Mouse (Mus musculus) NIH3T3 (cell line): ENCODE data around the gene Usp1.
"Not testable (repeated sequence)": the region's sequence is repeated elsewhere in the genome, so short reads cannot be mapped to it uniquely, and the experiment has no call there.

Experiments used
- DNase-seq: peaks from one replicate; pipeline ENCODE4 v3.0.0-alpha.2; 2012; ENCODE audit warnings: low read depth

The Usp1 gene

DNA sequence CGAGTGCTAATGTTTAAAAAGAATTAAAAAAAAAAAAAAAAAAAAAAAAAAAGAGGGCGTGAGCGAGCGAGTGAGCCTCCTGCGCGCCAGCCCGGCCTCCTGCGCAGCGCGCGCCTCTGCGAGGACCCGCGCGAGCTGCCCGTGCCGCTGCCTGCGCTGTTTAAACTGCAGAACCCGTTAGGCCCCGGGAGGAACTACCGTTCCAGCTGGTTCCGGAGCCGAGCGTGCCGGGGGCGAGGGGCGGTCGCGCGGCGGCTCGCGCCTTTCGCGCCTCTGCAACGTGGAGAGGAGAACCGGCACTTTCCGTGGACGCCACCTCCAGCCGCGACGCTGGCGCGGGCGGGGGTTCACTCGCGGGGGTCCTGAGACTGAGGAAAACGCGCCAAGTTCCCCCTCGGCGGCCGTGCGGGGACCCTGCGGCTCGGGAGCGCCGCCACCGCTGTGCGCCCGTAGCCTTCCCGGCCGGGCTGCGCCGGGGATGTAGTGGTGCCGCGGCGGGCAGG, at the start of gene Usp1:
Usp1 (plus strand) TSS at position 243 of the 503 bp plus-strand sequence.
- DNase-seq = no peak

DNA sequence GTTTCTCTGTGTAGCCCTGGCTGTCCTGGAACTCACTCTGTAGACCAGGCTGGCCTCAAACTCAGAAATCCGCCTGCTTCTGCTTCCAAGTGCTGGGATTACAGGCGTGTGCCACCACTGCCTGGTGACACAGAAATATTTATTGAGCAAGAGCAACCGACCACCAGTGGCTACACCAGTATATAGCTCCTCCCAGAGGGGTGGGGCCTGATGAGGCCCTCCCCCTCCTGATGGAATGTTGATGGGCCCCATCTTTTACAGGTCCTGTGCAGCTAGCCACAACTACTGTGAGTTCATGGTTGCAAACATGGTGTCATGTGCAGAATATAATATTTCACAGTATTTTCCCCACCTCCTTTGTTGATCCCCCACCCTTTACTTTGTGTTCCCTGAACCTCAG, 40.9 kb upstream of the Usp1 start:
- DNase-seq = no peak

DNA sequence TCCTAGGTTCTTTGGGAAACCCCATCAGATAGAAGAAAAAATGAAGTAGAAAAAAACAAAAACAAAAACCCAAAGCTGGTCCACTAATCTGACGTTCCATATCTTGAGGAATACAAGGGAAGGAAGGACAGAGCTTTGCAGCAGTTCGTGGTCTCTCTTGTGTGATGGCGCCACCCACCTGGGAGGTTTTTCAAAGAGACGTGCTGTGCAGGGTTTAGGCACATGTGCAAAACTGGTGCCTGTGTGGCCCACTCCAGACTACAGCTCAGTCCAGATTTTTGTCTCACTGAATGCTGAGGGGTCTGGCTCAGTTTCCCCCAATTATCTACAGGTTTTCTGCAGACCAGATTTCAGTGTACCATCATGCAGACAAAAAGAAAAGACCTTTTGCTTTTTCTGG, 37.2 kb upstream of the Usp1 start:
- no peak for DNase-seq

DNA sequence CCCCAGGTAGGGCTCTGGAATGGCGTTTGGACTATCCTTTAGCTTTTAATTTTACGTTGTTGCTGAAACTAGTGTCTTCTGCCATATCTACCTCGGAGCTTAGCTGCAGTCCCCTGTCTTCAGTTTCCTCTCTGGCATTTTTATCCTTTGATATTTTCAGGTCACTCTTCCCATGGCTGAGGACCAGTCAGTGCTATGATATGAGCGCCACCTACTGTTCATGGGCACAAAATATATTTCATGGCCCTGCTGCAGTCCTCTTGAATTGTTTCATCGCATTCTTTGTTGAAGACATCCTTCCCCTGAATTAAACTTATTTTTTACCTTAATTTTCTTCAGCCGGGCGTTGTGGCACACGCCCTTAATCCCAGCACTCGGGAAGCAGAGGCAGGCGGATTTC, 36.5 kb upstream of the Usp1 start:
- DNase-seq = peak; percentile 85

DNA sequence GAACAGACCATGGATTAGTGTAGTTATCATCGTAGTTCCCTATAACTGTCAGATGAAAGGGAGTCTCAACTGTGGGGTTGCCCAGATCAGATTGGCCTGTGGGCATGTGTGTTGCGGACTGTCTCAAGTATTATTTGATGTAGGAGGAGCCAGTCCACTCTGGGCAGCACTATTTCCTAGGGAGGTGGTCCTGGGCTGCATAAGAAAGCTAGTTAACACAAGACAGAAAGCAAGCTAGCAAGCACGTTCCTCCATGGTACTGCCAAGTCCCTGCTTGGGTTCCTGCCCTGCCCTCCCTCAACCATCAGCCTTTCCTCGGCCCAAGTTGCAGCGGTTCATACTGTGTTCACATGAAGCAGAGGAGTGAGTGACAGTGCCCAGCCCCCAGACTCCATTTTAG, 13.4 kb upstream of the Usp1 start:
- DNase-seq = no peak

DNA sequence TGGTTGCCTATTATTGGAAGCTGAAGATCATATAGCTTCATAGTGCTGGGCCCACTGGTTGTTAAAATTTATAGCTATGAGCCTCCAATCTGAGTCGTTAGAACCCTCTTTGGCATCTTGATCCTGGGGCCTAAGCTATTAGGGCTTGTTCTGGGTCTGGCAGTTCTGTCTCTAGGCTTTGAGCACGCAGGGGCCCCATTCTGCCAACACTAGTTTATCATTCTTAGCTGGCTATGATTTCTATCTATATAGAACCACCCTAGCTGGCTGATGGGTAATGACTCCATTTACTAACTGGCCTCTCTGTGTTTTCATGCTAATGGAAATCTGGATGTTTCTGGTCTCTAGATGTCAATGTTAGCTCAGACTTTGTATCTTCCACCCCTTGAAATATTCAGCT, 5.9 kb upstream of the Usp1 start:
- DNase-seq = no peak

DNA sequence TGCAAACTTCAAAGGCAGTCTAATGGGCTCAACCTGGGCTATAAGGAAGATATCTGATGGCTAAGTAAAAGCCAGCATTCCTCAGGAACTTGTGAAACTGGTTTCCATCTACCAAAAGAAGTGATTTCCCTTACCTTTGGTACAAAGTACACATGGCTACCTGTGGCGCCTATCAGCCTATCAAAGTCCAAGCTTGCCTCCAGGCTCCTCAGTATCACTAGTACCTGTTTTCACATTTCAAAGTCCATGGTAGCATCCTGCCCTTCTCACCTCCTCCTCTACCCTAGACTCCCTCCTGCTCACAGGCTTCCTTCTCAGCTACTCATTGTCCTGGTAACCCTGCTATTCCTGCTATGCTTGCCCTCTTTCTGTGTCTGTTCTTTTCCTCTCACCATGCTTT, 5.4 kb upstream of the Usp1 start:
- DNase-seq = no peak

DNA sequence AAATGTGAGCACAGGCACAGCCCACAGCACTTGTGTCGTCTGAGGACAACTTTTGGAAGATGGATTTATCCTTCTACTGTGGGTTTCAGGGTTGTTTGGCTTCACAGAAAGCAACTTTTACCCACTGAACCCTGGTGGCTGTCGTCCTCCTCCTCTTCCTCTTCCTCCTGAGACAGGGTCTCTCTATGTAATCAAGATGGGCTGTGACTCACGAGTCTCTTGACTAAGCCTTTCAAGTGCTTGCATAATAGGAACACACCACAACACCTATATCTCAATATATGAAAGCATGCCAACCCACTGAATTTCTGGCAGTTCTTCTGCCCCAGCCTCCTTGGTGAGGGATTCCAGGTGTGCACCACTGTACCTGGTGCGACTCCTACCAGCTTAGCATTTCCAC, 2.7 kb upstream of the Usp1 start:
- DNase-seq = no peak

DNA sequence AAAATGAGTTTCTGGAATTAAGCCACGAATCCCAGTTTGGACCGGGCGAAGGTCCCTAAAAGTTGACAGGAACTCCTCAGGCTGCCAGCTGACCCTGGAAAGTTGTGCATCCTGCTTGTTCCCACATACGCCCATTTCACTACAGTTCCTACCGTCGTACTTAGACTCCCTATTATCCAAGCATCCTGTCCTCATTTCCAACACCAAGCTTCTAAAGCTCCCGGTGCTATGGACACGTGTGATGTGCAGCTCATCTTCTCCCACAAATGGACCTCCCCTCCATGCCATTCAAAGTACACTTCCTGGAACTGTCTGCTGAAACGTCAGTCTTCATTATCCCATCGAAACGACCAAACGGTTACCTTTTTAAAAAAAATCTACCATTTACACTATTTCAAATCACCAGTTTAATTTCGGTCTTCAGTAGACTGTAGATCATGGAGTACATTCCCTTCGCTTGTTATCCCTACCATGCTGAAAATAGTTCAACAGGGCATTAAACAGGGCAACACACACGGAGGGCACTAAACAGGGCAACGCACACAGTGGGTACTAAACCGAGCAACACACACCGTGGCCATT, 1.5 kb upstream of the Usp1 start:
- peak; percentile 40 for DNase-seq

DNA sequence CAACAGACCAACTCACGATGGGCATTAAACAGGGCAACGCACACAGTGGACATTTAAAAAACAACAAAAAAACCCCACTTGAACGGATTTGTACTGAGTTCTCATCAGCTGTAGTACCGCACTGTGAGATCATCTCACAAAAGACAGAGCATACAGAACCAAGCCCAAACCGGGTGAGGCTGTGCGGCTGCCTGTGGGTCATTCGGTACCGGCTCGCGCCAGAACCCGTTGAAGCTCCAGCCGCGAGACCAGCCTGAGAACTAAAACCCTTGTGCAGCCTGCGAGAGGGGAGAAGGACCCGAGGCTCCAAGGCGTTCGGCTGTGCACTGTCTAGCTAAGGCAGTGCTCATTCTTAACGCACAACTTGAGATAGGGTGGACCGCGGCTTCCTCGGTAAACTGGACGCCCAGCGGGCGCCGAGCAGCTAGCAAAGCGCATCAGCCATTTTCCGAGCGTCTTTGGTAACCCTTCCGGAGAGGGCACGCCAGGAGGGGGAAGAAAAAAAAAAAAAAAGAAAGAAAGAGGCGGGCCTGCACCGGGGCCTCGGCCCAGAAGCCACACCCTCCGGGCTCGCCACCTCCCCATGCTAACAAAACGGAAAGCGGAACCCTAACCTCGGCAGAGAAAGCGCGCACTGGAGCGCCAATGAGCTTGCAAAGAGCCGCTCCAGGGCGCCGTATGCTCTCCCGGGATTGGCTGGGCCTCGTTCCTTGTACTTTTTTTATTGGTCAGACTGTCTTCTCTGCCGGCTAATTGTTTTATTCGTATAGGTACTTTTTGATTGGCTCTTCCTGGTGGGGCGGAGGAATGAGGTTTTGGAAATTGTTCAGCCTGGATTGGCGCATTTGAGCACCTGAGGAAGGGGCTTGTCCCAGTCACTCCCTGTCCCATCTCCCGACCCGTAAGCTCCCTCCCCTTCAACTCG, 705 bp upstream of the Usp1 start:
- peak; percentile 100 for DNase-seq

DNA sequence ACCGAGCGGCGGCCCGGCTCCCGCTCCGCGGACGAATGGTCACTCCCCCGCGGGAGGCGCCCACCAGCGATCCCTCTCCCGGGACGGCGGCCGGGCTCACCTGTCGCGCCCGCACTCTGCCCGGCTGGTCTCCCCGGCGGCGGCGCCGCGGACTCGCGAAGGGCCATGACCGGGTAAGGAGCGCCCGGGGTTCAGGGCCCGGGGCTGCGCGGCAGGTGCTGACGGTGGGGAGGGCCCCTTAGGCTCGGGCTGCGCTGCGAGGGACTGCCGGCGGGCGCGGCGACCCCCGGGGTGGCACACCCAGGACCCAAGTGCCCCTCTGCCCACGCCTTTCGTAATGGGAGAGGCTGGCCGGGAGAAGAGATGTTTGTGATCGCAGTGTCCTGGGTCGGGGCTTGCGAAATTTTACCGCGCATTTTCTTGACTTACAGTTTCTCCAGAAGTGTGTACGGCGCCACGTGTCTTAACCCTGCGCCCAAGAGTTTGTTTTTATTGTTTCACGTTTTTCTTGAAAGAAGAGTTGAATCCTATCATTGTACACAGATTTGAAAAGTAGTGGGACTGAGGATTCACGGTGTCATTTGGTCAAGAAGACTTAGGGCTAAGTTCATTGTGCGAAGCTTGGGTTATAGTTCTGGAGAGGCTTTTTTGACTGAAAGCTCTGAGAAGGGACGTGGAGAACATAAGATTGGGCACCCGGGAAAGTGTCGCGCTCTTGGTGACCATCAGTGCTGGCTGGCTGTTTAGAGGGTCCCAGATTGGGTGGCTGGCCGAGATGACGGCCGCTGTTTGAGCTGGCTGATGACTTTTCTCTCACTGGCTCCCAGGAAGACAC, 678 bp downstream of the Usp1 start:
- peak; percentile 66 for DNase-seq

DNA sequence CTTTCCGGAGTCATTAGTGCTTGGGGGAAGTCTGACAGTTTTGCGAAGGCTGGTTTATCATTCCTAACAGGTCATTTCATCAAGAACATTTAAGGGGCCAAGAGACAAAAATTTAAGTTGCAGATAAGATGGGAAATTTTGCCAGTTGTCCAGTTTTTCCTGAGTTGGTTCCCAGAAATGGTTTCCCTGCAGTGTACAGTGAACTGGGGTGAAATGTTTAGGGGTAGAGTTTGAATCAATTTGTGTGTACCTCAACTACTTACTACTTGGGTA, 1.2 kb downstream of the Usp1 start:
- DNase-seq = no peak

DNA sequence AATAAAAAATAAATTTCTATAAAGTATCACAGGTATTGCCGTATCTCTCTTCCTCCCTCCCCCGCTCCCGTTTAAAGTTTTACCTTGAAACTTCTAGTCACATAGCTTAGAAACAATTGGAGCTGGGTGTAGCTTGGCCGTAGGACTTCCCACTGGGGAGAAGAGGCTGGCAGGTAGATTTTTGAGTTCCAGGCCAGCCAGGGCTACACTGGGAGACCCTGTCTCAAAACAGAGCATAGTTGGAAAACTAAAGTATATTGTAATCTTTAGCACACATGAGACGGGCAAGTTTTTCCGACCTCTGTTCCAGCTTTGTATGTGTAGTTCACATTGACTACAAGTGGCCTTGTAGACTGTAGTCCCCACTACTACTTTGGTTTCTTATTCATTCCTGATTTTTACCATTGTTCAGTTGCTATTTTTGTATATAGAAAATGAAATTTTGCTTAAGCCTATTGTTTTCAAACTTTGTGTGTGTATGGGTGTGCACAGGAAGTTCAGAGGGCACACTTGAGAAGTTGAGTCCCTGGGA, 1.7 kb downstream of the Usp1 start:
- DNase-seq = no peak

DNA sequence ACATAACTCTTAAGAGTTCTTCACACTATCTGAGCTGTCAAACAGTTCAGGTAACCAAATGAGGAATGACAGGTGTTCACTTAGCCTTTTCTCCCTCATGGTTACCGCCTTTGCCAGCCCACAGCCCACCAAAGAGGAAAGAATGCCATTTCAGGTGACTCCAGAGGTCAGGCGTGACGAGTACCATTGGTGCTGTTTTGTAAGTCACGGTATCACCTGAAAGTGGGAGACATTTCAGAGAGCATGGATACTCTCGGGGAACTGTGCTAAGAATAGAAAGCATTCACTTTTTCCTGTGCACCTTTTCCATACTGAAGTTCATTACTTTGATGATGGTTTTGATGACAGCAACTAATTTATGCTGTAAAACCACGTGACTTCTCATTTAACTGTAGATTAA, 12.4 kb downstream of the Usp1 start:
- no peak for DNase-seq

DNA sequence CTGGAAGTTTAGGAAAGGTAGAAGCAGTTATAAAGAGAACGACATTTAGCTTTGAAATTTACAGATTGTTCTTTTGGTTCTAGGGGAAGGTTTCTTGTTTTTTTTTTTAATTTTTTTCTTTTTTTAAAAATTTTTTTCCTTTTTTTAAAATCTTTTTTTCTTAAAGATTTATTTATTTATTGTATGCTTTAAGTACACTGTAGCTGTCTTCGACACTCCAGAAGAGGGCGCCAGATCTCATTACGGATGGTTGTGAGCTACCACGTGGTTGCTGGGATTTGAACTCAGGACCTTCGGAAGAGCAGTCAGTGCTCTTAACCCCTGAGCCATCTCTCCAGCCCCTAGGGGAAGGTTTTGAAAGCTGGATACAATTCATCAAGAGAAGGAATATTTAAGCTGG, 14.6 kb downstream of the Usp1 start:
- DNase-seq = not testable (repeated sequence)

DNA sequence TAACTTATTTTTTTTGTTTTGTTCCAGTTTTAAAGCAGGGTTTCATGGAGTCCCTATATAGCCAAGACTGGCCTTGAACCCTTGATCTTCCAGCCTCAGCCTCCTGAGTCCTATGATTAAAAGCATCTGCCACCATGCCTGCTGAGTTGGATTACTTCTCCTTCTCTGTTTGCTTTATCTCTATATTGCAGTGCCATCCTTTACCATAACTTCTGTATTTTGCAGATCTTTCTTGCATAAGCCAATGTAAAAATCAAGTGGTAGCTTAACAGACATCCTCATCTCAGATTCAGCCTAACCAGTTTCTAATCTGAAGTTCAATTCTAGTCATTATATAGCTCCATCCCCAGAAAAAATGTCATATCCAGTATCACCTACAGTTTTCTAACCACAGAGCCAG, 27.0 kb downstream of the Usp1 start:
- no peak for DNase-seq

DNA sequence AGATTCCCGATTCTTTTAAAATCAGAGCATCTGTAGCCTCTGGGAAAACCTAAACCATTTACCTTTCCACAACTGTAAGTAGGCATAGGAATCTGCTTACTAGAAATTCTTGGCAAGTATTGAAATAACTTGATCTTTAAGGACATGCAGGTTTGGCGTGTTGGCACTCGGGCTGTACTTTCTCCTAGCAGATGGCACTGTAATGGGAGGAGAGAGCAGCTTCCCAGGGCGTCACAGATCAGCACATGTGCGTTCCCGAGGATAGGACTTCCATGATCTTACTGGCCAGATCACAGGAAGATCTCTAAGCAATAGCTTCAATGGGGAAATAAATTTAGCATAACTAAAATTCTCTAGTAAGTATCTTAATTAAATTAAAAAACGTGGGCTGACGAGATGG, 32.4 kb downstream of the Usp1 start:
- DNase-seq = no peak

DNA sequence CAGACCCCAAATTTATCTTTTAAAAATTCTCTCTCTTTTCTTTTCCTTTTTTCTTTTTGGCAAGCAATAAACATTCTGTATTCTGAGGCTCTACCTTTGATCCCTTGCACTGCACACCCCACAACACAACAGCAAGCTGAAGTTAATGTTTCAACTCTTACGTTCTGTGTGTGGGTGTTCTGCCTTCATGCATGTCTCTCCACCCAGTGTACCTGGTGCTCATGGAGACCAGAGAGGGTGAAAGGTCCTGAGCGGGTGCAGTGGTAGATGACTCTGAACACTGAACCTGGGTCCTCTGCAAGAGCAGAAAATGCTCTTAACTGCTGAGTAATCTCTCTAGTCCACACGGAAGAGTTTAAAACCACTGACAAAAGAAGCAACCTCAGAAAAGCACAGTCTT, 36.6 kb downstream of the Usp1 start:
- DNase-seq = no peak

DNA sequence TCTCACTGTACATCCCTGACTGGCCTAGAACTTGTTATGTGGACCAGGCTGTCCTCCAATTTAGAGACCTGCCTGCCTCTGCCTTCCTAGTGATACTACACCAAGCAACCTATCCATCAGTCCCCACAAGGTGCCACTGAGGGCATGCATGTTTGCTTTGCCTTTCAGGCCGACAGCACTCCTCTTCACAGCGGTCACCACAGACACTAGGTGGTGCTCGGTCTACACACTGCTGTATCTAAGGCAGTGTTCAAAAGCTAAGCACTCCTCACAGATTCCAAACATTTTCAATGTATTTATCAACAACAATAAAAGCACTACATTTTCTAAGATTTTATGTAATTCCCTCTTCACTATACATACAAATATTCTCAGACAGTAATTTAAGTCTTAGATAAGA, 46.3 kb downstream of the Usp1 start:
- peak; percentile 18 for DNase-seq

DNA sequence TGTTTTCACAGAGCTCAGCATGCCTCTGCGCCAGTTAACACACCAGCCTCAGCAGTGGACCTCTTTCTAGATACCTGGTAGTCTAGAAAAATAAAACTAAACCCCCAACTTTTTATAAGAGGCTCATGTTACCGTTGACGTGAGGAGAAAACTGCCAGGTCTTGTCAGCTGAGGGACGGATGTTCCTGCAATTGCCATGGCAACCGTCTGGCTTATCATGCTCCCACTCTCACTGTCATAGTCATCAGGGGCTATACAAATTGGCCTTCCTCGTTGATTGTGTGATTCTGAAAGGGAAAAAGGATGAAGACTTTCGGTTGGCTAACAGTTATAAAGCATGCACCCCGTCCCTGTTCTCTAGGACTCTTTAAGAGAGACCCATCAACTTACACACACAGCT, 52.1 kb downstream of the Usp1 start:
- DNase-seq = no peak

DNA sequence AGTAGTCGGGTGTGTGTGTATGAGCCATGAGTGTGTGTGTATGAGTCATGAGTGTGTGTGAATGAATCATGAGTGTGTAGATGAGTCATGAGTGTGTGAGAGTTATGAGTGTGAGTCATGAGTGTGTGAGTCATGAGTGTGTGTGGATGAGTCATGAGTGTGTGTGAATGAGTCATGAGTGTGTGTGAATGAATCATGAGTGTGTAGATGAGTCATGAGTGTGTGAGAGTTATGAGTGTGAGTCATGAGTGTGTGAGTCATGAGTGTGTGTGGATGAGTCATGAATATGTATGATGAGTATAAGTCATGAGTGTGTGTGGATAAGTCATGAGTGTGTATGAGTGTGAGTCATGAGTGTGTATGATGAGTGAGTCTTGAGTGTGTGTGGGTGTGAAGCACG, 54.7 kb downstream of the Usp1 start:
- DNase-seq = peak; percentile 34

DNA sequence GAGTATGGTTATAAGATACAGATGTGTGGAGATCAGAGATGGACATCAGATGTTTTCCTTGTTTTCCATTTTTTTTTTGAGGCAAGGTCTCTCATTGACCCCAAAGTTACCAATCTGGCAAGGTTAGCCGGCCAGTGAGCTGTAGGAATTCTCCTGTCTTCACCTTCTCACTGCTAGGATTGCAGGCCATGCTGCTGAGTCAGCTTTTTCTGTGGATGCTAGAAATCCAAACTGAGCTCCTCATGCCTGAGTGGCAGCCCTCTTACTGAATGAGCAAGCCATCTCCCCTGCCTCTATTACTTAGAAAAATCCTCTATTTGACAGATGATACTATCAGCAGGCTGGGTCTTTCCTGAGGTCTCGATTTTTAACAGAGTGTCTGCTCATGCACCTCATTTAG, 55.1 kb downstream of the Usp1 start:
- DNase-seq = no peak

DNA sequence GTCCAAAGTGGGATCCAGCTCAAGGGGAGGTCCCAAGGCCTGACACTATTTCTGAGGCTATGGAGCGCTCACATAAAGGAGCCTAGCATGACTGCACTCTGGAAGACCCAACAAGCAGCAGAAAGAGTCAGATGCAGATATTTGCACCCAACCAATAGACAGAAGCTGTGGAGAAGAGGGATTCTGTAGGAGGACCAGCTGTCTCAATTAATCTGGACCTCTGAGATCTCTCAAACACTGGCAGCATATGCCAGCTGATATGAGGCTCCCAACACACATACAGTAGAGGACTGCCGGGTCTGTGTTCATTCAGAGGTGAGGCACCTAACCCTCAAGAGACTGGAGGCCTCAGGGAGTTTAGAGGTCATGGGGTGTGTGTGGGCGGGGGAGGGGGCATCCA, 56.4 kb downstream of the Usp1 start:
- DNase-seq = not testable (repeated sequence)
